Mouse (Mus musculus) cerebellum, adult (tissue): Measurements from ENCODE around the gene Macrod2.

Experiments
- ATAC-seq: cut with Nextera tagmentation; 2 replicates; pipeline ENCODE4 v1.9.2; 2017; ENCODE audit warnings: mild to moderate bottlenecking, moderate library complexity, mixed read lengths; ENCODE audit not compliant: insufficient number of reproducible peaks, low FRiP score, low TSS enrichment

The Macrod2 gene

DNA sequence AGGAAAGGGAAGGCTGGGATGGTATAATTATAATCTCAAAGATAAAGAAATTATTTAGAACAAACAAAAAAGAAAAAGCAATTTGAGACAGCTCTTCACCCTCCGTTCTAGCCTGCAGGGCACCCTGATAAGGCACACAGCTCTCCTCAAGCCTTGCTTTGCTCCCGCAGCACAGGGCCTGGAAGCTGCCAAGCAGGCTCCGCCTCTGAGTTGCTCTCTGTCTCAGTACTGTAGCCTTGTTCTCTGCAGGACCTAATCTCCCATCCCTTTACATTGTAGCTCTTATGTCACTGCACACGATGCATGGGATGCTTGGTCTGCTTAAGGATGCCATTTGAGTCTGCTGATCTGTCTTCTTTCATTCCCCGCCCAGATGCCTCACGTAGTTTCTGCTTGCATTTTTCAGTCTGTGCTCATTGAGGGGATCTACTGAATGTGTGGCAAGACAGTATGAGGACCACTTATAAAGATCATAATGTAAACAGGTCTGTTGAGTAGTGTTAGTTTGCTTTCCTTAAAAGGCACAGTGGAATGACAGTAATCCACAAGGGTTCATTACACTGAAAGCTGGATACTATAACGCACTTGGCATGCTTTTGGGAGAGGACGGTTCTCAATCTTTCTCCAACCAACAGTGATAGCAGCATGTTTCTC is 380.5 kb downstream of the Macrod2 start:
- no peak for ATAC-seq

DNA sequence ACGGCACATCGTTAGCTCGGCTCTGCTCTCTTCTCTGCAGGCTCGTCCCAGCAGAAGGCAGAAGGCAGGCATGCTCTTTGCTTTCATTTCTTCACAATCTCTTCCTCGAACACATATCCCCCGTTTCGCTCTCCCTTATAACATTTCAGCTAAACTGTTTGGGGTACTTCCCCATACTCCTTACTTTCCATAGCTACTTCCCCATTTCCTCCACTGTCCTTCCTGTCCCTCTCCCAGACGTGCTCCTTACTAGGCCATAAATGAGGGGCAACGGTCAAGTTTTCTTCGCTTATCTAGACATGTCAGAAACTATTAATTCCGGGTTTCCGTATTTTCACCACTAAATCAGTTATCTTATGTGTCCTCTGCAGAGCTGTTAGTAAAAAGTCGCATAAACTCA is 383.1 kb downstream of the Macrod2 start:
- ATAC-seq, result no peak

DNA sequence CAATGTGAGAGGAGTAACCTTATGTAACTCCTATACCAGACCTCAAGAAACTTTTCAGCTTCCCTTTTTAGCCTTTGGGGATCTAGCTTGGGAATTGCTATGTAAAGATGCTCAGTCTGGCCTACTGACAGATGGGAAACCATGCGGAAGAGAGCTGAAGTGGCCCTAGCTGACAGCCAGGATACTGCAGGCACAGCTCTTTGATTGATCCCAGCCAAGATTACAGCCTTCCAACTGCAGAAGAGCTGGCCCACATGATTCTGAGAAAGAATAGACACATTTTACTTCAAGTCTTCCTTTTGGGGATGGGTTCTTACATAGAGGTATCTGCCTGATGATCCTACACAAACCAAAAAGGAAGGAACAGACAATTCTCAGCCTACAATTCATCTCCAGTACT is 387.9 kb downstream of the Macrod2 start:
- ATAC-seq, result peak; percentile 97

DNA sequence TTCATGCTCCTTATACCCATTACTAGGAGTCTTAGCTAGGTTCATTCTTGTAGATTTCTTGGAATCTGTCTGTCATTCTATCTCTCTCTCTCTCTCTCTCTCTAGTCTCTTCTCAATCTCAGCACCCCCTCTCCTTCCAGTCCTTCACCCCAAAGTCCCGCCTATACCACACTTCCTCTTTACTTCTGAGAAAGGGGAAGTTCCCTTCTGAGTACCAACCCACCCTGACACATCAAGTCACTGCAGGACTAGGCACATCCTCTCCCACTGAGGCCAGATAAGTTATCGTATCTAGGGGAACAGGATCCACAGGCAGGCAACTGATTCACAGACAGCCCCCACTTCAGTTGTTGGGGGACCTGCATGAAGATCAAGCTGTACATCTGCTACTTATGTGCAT is 389.5 kb downstream of the Macrod2 start:
- no peak for ATAC-seq

DNA sequence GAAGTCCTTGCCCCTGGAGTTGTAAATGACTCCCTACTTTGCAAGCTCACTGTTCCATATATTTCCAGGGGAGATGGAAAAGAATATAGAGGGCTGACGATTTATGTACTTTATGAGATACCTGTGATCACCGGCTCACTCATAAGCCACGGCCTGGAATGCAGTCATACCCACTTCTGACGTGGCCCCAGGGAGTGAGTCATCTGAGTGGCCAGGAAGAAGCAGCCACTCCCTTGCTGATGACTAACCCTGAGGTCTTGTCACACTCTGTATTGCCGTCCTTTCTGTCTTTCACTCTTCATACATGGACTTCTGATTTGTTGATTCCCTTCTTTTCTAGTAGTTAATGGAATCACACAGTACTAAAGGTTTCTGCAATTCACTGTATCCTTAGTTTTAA is 395.3 kb downstream of the Macrod2 start:
- no peak for ATAC-seq

DNA sequence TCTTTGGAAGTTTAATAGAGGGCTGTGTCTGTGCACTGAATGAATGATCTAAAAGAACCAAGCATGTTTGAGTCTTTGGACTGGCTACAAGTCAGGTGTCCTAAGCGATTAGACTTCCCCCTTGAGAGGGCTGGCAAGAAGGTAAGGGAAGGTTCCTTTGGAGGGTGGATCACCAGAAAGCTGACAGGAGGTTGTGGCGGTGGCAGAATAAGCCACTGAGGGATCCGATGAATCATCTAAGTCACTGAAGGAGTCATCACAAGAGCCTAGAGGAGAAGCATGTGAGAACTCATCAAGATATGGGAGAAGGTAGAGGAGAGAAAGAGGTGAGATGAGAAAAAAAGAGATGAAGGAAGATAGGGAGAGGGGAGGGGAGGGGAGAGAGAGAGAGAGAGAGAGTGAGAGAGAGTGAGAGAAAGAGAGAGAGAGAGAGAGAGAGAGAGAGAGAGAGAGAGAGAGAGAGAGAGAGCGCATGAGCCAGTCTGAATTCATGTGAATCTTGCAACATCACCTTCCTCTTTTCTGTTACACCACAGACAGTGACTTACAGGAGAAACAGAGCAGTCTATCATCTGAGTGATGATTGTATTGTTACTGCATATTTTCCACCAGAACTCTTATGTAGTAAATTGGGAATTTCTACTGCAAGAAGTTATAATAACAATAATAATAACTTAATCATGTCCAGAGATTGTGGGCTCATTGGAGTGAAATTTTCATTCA is 398.9 kb downstream of the Macrod2 start:
- ATAC-seq, result no peak

DNA sequence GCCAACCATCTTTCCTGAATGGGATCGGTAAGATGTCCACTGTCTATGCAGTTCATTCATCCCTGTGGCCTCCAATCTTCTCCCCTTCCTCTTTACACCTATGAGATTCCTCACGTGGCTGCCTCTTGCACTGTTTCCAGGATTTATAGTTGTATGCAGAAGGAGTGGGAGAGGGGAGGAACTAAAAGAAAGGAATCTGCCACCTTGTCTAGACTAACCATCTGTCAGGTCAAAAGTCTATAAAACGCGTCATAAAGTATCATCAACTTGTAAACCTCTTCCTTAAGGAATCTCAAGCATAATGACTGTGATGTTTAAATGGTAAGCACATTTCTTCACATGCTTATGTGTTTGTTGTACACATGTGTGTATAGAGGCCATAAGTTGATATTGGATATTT is 416.6 kb downstream of the Macrod2 start:
- ATAC-seq, result no peak

DNA sequence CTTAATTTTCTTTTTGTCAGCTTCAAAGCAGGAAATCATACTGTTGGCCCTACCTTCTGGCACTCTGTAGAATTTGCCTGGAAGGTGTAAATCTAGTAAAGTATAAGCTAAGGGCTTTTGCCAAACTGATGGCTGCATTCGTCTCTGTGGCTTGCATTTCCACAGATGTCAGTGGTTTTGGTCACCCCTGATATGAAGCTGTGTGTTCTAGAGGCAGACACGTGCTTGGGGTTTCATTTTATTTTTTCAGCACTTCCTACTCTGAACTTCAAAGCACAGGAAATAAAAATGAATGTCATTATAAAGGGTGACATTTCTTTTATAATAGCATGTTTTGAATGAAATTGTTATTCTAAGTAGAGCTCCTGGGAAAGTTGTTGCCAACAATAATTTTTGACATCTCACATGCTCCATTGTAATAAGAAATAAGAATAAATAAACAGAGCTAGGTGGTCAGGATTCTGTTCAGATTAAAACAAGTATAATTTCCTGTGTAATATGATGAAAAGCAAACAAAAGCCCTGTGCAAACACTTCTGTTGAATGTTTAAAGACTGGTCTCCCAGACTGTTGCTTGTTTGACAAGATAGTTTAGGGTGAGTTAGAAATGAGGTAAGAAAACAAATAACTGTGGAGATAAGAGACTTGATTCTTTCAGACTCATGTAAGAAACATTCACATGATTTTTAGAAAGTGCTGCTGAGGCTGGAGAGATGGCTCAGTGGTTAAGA is 424.4 kb downstream of the Macrod2 start:
- ATAC-seq, result no peak

DNA sequence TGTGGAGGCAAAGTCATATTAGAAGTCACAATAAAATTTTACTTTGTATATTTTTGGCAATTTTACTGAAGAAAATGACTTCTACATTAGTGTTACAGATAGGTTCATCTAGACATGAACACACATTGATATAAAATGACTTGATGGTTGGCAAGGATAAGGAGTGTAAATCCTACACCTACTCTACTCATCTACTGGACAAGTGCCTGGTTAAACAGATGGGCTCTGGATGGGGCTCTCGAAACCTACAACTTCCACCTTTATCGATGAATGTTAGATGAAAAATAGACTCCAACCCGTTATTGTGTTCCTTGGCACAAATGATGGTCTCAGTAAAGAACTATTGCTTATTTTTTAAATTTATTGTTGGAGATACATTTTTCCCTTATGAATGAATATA is 427.3 kb downstream of the Macrod2 start:
- peak; percentile 97 for ATAC-seq

DNA sequence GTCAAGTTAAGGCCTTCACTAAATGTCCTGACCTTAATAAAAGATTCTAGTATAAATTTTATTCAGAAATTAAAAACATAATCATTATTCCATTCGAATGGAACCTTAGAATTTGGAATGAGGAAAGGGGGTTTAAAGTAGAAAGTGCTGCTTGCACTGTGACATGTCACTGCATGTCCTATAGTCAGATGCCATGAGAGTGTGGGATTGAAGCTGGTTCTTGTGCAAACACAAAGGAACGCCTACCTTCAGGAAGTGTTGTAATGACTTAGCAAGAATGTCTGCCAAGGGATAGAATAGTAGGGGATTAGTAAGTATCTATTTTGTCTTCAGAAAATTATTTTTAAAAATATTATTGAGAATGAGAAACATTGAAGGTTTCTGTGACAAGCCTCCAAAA is 431.1 kb downstream of the Macrod2 start:
- no peak for ATAC-seq

DNA sequence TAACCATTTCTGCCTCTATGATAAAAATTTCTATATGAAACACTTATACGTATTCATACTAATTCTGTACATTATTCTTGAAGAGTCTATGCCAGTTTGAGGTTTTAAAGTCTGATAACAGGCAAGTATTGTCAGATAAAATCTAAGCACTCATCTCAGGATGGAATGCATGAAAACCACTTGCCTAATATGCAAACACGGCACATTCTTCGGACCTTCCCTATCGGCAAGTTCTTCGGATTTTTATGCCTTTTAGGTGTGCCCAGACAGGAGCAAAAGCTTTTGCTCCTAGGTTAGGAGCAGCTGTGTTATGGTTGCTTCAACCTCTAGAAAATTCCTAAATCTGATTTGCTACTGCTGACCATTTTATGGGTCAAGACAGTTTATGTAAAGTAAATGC is 433.8 kb downstream of the Macrod2 start:
- ATAC-seq, result no peak

DNA sequence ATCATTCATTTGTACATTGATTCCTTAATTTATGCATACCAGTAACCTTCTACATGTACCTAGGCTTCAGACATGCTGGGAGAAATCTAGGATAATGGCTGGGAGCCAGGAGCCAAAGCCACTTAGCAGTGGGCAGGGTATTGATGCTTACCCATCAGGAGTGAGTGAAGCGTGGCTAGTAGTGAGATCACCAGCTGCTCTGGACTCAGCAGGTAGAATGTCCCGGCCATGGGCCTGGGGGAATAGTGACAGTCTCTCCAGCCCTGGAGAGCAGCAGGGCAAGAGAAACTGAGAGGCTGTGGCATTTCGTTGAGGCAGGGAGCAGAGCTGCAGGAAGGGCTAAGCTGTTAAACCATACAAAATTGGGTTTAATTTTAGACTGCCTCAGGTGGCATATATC is 435.0 kb downstream of the Macrod2 start:
- peak; percentile 95 for ATAC-seq

DNA sequence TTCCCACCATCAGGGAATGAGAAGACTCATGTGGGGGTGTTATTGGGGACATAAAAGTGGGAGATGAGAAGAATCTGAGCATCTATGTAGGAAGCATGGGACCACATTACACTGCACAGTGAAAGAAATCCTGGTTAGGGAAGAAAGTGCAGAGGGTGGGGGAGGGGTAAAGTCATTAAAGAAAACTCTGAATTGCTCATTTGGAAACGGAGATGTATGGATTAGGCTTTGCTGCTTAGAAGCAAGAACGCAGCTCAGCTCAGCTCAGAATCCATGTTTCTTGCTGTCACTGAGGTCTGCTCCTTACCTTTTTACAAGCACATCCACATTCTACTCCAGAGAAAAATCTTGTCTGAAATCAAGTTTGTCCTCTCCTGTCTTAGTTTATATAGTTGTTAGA is 444.3 kb downstream of the Macrod2 start:
- ATAC-seq, result no peak

DNA sequence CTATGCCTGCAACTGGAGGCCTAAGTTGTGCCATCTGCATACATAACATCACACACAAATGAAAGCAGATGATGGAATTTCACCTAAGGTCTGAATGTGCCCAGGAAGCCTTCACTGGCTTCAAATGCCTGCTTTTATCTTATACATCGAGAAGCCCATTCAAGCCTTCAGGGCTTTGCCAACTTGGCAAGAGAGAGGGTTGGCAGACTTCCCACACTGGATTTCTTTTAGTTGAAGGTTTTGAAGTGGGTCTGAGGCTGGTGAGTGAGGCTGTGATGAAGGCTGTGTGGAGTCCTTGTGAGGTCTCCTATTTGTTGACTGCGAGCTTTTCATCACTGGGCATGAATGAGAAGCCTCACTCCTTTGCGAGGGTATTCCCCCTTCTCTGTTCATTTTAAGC is 444.8 kb downstream of the Macrod2 start:
- peak; percentile 40; the same call in 1 of the 2 replicates for ATAC-seq

DNA sequence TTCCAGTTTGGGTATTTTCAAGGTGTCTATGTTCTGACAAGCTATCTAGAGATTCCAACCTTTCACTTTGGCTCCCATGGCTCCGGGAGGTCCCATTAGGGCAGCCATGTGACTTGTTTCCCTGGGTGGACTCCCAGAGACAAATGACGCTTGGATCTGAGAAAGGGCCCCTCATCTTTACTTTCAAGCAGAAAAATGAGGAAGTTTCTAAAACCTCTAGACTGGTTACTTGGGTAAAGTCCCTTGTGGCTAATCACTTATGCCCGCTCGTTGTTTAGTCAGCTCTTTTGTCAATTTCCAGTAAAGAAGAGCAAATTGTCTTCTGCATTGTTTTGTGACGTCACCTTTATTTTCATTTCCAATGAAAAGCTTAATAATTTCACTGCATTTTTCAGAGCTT is 448.9 kb downstream of the Macrod2 start:
- no peak for ATAC-seq

DNA sequence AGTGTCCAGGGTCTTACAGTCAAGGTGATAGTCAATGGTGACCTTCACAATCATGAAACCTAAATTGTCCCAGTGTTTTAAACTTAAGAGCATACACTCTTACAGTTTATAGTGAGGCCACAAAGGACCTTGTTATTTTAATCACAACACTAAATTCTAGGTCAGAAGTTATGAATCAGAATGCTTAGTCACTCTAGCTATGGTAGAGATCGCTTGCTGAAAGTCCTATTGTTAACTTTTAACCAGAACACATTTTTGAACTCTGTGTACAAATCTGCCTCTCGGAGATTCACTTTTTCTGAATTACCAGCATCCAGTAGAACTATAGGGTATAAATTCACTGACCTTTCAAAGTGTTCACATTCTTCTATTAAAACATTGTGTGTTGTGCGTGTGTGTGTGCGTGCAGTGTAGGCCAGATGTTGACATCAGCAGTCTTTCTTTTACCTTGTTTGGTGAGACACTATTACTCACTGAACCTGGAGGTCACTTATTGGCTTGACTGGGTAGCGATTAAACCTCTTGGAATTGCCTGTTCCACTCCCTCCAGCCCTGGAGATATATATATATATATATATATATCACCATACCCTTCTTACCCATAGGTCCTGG is 452.8 kb downstream of the Macrod2 start:
- ATAC-seq, result no peak

DNA sequence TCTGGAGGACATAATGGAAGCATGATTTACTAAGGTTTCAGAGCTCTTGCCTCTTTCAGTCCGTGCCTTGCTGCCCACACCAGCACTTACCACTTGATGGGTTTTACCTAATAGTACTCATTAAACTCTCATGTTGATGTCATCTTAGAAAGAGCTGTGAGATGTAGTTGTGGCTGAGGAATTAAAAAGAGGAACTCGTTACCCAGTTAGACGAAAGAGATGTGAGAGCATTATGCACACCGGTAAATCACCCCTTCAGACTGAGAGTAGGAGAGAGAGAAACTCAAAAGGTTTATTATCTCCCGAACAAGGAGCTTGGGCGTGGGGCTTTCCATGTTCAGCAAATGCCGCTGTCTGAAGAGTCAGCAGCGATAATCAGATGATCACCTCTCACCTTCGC is 458.4 kb downstream of the Macrod2 start:
- ATAC-seq, result no peak

DNA sequence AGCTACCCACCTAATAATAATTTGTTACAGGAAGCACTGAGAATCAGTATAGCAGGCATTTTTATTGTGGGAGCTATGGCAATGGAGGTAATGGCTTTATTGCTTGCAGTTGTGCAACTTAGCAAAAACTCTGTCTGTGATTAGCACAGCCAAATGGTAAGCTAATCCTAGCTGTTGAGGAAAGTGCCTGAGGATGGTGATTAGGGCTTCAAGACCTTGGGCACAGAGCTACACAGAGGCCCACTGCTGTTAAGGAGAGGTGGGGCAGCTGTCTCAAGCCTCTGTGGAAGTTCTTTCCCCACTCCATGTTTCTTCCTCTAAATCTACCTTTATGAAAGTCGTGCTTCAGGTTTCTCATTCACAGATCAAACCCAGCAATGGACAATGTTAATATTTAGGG is 466.2 kb downstream of the Macrod2 start:
- no peak for ATAC-seq

DNA sequence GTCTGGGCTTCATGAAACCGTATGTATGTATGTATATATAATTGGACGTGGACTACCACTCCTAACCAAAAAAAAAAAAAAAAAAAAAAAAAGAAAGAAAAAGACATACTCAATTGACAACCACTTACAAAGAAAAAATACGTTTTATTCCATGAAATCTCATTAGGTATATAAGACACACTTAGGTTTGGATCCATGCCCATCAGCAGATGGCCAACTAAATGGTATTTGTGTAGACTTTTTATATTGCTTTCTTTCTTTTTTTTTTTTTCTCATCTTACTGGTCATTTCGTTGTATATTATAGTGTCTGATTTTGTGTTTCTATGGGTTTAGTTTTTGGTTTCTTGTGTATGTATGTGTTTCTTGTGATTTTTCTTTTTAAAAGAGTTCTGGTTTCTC is 467.6 kb downstream of the Macrod2 start:
- ATAC-seq, result no peak

DNA sequence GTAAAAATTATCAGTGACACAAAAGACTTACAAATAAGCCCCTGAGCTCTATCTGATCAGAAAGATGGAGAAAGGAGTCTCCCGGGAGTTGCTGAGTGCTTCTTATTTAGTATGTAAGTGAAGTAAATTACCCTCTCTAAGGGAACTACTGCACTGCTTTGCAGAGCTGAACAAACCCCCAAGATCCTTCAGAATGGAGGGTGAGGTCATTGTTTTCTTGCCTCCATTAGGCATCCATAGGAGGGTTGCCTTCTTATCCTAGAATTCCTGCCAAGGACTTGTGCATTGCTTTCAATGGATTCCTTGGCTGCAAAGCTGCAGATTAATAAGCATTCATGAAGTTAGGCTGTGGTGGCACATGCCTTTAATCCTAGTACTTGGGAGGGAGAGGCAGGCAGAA is 470.5 kb downstream of the Macrod2 start:
- ATAC-seq, result no peak

DNA sequence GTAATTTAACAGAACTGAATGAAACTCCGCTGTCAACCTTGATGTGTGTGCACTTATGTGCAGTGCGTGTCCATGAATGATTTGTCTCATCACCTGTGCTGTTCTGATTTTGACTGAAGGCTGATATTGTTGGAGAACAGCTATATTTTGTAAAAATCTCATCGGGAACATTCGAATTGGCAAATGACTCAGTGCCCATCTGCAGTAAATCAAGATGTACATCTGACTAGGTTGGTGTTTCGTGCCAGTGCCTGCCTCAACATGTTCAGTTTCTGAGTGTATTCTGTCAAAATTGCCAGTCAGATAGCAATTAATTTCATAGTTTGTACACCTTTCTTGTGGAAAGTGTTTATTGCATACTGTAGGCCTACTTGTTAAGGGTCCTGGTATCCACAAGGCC is 472.0 kb downstream of the Macrod2 start:
- ATAC-seq, result no peak
